Comparison of ENCODE assay signal across 17 mouse cellular contexts in the genomic region with DNA sequence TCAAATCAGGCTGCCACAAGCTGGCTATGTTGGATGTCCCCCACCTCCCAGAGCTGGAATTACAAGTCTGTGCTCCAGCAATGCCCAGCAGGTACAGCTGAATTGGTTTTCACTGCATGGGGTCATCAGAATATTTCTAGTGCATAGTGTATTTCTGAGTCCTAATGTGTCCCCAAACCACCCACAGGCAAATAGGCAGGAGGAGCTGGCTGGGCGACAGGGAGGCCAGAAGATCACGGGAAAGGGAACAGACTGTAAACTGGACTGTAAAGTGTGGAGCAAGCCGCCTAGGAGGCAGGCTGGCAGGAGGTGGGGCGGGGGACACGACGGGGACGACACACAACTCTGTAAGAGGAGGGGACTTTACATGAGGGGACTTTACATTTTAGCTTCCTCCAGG. TPM values are rescaled to one million over a fixed set of nuclear protein-coding genes. Genes with fewer than 3 reads are reported as not detected.
DNase-seq lines count a peak whose midpoint lies in the region; ATAC-seq and TF ChIP-seq lines count a peak whose summit lies in the region.
"Had no signal": no experiment of that assay in that cellular context is flagged by ENCODE, and none has a peak within 500 bp of the region (broad histone marks: within the 10 kb centered on the region; RNA-seq: fewer than 3 reads in every experiment).

No protein-coding gene starts in this region.

- no peak for ATAC-seq in hindbrain, embryonic 16.5 days
- no peak for ATAC-seq in hindbrain, postnatal 0 days
- ATAC-seq: liver, embryonic 12.5 days had no signal

- no peak for TF ChIP-seq POLR2A in thymus, adult 2 months (IDR thresholded peaks at IDR 0.05; ENCODE audit: control insufficient read depth, extremely low read depth, insufficient read depth, low read length, poor library complexity)

- peaks cover 2% of the 10 kb centered on the region for H3K4me1 ChIP-seq in hindbrain, embryonic 16.5 days (ENCODE audit: control insufficient read depth, insufficient read depth, low read depth, low read length)
- H3K4me1 ChIP-seq in hindbrain, postnatal 0 days (ENCODE audit: insufficient read depth, low read length): no peaks in the 10 kb centered on the region
- H3K4me1 ChIP-seq in thymus, adult 2 months (replicated peaks; ENCODE audit: control insufficient read depth, insufficient read depth, low read length): peaks cover 26% of the 10 kb centered on the region
- H3K4me1 ChIP-seq in limb, embryonic 10.5 days: peaks cover 16% of the 10 kb centered on the region

- no peak overlapping the region for H3K27ac ChIP-seq in hindbrain, embryonic 16.5 days (ENCODE audit: low read depth, low read length)
- H3K27ac ChIP-seq in hindbrain, postnatal 0 days: no peak overlapping the region
- H3K27ac ChIP-seq in thymus, adult 2 months (ENCODE audit: control insufficient read depth, insufficient read depth, low read length): peak overlapping the region; percentile 95
- no peak overlapping the region for H3K27ac ChIP-seq in limb, embryonic 10.5 days
- H3K27ac ChIP-seq: gastrocnemius, adult 2 months; heart, adult 2 months; liver, embryonic 12.5 days had no signal

- peak overlapping the region; percentile 18; the same call in 1 of the 2 replicates for H3K9ac ChIP-seq in hindbrain, embryonic 16.5 days (ENCODE audit: low read depth, low read length)
- no peak overlapping the region for H3K9ac ChIP-seq in hindbrain, postnatal 0 days (replicated peaks; ENCODE audit: low read length)
- H3K9ac ChIP-seq: liver, embryonic 12.5 days had no signal

- no peak for TF ChIP-seq CTCF in hindbrain, postnatal 0 days (IDR thresholded peaks at IDR 0.05; ENCODE audit: low read depth)
- TF ChIP-seq CTCF in thymus, adult 2 months (IDR thresholded peaks at IDR 0.05; ENCODE audit: borderline replicate concordance, control insufficient read depth, extremely low read depth, insufficient read depth, low read length, poor library complexity): no peak

- H3K27me3 ChIP-seq in hindbrain, embryonic 16.5 days (replicated peaks; ENCODE audit: control insufficient read depth, insufficient read depth, low read length): no peaks in the 10 kb centered on the region
- H3K27me3 ChIP-seq in hindbrain, postnatal 0 days (ENCODE audit: insufficient read depth, low read length): no peaks in the 10 kb centered on the region
- H3K27me3 ChIP-seq in thymus, adult 2 months (ENCODE audit: control insufficient read depth, insufficient read depth, low read length): no peaks in the 10 kb centered on the region; the same call in 1 of the 2 replicates
- peaks cover 28% of the 10 kb centered on the region for H3K27me3 ChIP-seq in limb, embryonic 10.5 days (ENCODE audit: low read depth, poor library complexity, severe bottlenecking)

- WGBS in hindbrain, embryonic 16.5 days: 10% methylated on average over 7 of the region's 7 CpGs
- 9% methylated on average over 7 of the region's 7 CpGs for WGBS in hindbrain, postnatal 0 days
- 32% methylated on average over 7 of the region's 7 CpGs for WGBS in thymus, adult 2 months
- 5% methylated on average over 7 of the region's 7 CpGs for WGBS in limb, embryonic 10.5 days

- H3K4me3 ChIP-seq in hindbrain, embryonic 16.5 days (ENCODE audit: low read length): no peak overlapping the region
- no peak overlapping the region for H3K4me3 ChIP-seq in hindbrain, postnatal 0 days (ENCODE audit: low read length)
- H3K4me3 ChIP-seq in thymus, adult 2 months (ENCODE audit: control insufficient read depth, insufficient read depth, low read length): no peak overlapping the region
- H3K4me3 ChIP-seq in limb, embryonic 10.5 days: 0 out of 2 replicates have a peak overlapping the region, but pooled peaks have one; percentile 4
- H3K4me3 ChIP-seq: gastrocnemius, adult 2 months; heart, adult 2 months; liver, embryonic 12.5 days had no signal

- no peaks in the 10 kb centered on the region for H3K36me3 ChIP-seq in hindbrain, embryonic 16.5 days (ENCODE audit: control insufficient read depth, insufficient read depth, low read length)
- no peaks in the 10 kb centered on the region for H3K36me3 ChIP-seq in hindbrain, postnatal 0 days (ENCODE audit: insufficient read depth, low read length)
- no peaks in the 10 kb centered on the region for H3K36me3 ChIP-seq in thymus, adult 2 months (ENCODE audit: control insufficient read depth, insufficient read depth, low read length)
- no peaks in the 10 kb centered on the region for H3K36me3 ChIP-seq in limb, embryonic 10.5 days
- H3K36me3 ChIP-seq: liver, embryonic 12.5 days had no signal

- no peak for DNase-seq in hindbrain, postnatal 0 days (ENCODE audit: low spot score)
- DNase-seq in thymus, adult 2 months: no peak
- no peak for DNase-seq in thymus, postnatal 36 days
- no peak for DNase-seq in limb, embryonic 10.5 days (ENCODE audit: low spot score)
- no peak for DNase-seq in Muller cell, postnatal 12 days (ENCODE audit: inconsistent ontology term)
- no peak for DNase-seq in cerebellum, postnatal 25 days
- DNase-seq: adrenal gland, postnatal 14 days; cerebellum, adult 9-10 months; gastrocnemius, adult 2 months; heart, adult 2 months had no signal

- H3K4me2 ChIP-seq in hindbrain, embryonic 16.5 days (ENCODE audit: low read length): no peak overlapping the region
- no peak overlapping the region for H3K4me2 ChIP-seq in hindbrain, postnatal 0 days (ENCODE audit: low read depth, low read length)
- H3K4me2 ChIP-seq: liver, embryonic 12.5 days; midbrain, embryonic 11.5 days had no signal

- H3K9me3 ChIP-seq in hindbrain, embryonic 16.5 days (ENCODE audit: control insufficient read depth, low read length): no peaks in the 10 kb centered on the region
- no peaks in the 10 kb centered on the region for H3K9me3 ChIP-seq in hindbrain, postnatal 0 days (ENCODE audit: low read length)
- H3K9me3 ChIP-seq in limb, embryonic 10.5 days (replicated peaks): no peaks in the 10 kb centered on the region

RNA-seq across cellular contexts. Expression of a gene that starts 8.4 kb away (rescaled TPM):
- polyA plus RNA-seq in hindbrain, embryonic 16.5 days (2015; fragmentation: Nextera tagmentation; extraction: Ambion mirVana): 129 and 141 TPM in 2 replicates
- total RNA-seq in hindbrain, postnatal 0 days (2014; rRNA removed): 166 and 183 TPM in 2 replicates
- polyA plus RNA-seq in hindbrain, postnatal 0 days (2015; fragmentation: Nextera tagmentation; extraction: Ambion mirVana): 75.0 and 83.1 TPM in 2 replicates
- polyA plus RNA-seq in thymus, adult 2 months (2012; rRNA removed): 102 and 127 TPM in 2 replicates
- 16.6 and 24.2 TPM in 2 replicates for polyA plus RNA-seq in limb, embryonic 10.5 days (2016; fragmentation: Nextera tagmentation; extraction: Ambion mirVana)

RNA-seq across cellular contexts. Expression of a gene that starts 12.3 kb away (rescaled TPM):
- polyA plus RNA-seq in hindbrain, embryonic 16.5 days (2015; fragmentation: Nextera tagmentation; extraction: Ambion mirVana): 9.1 and 10.1 TPM in 2 replicates
- 35.1 and 43.2 TPM in 2 replicates for total RNA-seq in hindbrain, postnatal 0 days (2014; rRNA removed)
- 5.8 and 6.2 TPM in 2 replicates for polyA plus RNA-seq in hindbrain, postnatal 0 days (2015; fragmentation: Nextera tagmentation; extraction: Ambion mirVana)
- 211 and 230 TPM in 2 replicates for polyA plus RNA-seq in thymus, adult 2 months (2012; rRNA removed)
- polyA plus RNA-seq in limb, embryonic 10.5 days (2016; fragmentation: Nextera tagmentation; extraction: Ambion mirVana): 15.7 and 16.5 TPM in 2 replicates

RNA-seq across cellular contexts. Expression of a gene that starts 40.5 kb away (rescaled TPM):
- 17.8 and 19.7 TPM in 2 replicates for polyA plus RNA-seq in hindbrain, embryonic 16.5 days (2015; fragmentation: Nextera tagmentation; extraction: Ambion mirVana)
- total RNA-seq in hindbrain, postnatal 0 days (2014; rRNA removed): 52.9 and 68.7 TPM in 2 replicates
- polyA plus RNA-seq in hindbrain, postnatal 0 days (2015; fragmentation: Nextera tagmentation; extraction: Ambion mirVana): 20.1 and 23.4 TPM in 2 replicates
- 59.7 and 65.5 TPM in 2 replicates for polyA plus RNA-seq in thymus, adult 2 months (2012; rRNA removed)
- polyA plus RNA-seq in limb, embryonic 10.5 days (2016; fragmentation: Nextera tagmentation; extraction: Ambion mirVana): 21.8 and 25.4 TPM in 2 replicates

RNA-seq across cellular contexts. Expression of a gene that starts 51.4 kb away (rescaled TPM):
- polyA plus RNA-seq in hindbrain, embryonic 16.5 days (2015; fragmentation: Nextera tagmentation; extraction: Ambion mirVana): 0.30 and 0.31 TPM in 2 replicates
- total RNA-seq in hindbrain, postnatal 0 days (2014; rRNA removed): not detected in 2 replicates
- not detected in 2 replicates for polyA plus RNA-seq in hindbrain, postnatal 0 days (2015; fragmentation: Nextera tagmentation; extraction: Ambion mirVana)
- 0.31 TPM in 1 of 2 replicates, not detected in the other for polyA plus RNA-seq in thymus, adult 2 months (2012; rRNA removed)
- 0.28 TPM in 1 of 2 replicates, not detected in the other for polyA plus RNA-seq in limb, embryonic 10.5 days (2016; fragmentation: Nextera tagmentation; extraction: Ambion mirVana)
- total RNA-seq: layer of hippocampus, postnatal 14 days; left cerebral cortex, postnatal 36 days had no signal
- polyA plus RNA-seq: heart, adult 2 months; hindbrain, embryonic 11.5 days; liver, embryonic 12.5 days; lung, embryonic 16.5 days had no signal

RNA-seq across cellular contexts. Expression of a gene that starts 51.5 kb away (rescaled TPM):
- 58.9 and 69.4 TPM in 2 replicates for polyA plus RNA-seq in hindbrain, embryonic 16.5 days (2015; fragmentation: Nextera tagmentation; extraction: Ambion mirVana)
- 31.2 and 42.4 TPM in 2 replicates for total RNA-seq in hindbrain, postnatal 0 days (2014; rRNA removed)
- polyA plus RNA-seq in hindbrain, postnatal 0 days (2015; fragmentation: Nextera tagmentation; extraction: Ambion mirVana): 42.7 and 42.9 TPM in 2 replicates
- polyA plus RNA-seq in thymus, adult 2 months (2012; rRNA removed): 26.8 and 32.0 TPM in 2 replicates
- 60.7 and 68.0 TPM in 2 replicates for polyA plus RNA-seq in limb, embryonic 10.5 days (2016; fragmentation: Nextera tagmentation; extraction: Ambion mirVana)

Comparison
In these comparisons a context has a peak if more than half of its experiments do, and no peak if none do; other contexts are left out.
1. RNA of a gene that starts 12.3 kb away (polyA plus RNA-seq): 211 to 230 TPM in thymus, adult 2 months; 15.7 to 16.5 TPM in limb, embryonic 10.5 days, 9.1 to 10.1 TPM in hindbrain, embryonic 16.5 days and 5.8 to 6.2 TPM in hindbrain, postnatal 0 days; every median in the first group is over 10 times any median in the second.